Mouse (Mus musculus): Measurements from ENCODE around the gene Zfhx3.

- TF ChIP-seq CTCF (conservative IDR thresholded peaks at IDR 0.05; ENCODE audit: insufficient read depth, insufficient read length, low read depth, low read length) (peak; percentile 85), POLR2A (IDR thresholded peaks at IDR 0.05; ENCODE audit: low read depth, low read length) (no peak)
These were observed 944.3 kb downstream of the Zfhx3 start for GRCm38 (mm10) chr8:108886599-108887255.

Data from kidney, adult 2 months (tissue).